Mouse (Mus musculus) retina, postnatal 7 days (tissue): ENCODE results near the gene Ugt1a6b.
"Not testable (repeated sequence)": the region's sequence is repeated elsewhere in the genome, so short reads cannot be mapped to it uniquely, and the experiment has no call there.

Experiments used
- DNase-seq: peaks from one replicate; pipeline ENCODE4 v3.0.0-alpha.2; 2012; ENCODE audit warnings: low read depth, low spot score

Gene Ugt1a6b

GRCm38 (mm10) chr1:88120550-88120949 lies 17.5 kb downstream of the Ugt1a6b start:
- not testable (repeated sequence) for DNase-seq

- not testable (repeated sequence) for DNase-seq
Observed at GRCm38 (mm10) chr1:88121521-88121920, 18.5 kb downstream of the Ugt1a6b start.

DNA sequence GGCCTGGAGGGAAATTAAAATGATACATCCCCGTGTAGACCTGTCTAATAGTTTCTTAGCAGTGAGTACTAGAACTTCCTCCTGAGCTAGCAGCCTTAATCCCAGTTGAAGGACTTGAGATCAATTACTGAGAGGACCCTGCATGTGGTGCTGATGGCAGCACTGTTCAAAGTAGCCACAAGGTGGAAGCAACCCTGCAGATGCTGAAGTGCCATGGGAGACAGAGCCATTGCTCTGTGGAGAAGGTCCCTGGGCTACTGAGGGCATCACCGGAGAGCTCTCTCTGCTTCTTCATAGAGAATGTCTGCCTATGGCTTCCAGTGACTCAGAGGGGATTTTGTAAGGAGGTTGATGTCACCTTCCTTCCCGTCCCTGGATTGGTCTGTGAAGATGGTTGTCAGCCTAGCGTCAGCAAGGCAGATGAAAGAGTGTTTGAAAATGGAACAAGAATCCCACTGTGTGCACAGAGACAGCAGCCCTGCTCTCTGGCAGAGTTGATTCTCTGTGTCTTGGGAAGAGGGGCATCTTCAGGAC lies 22.8 kb downstream of the Ugt1a6b start:
- DNase-seq, result not testable (repeated sequence)

- DNase-seq, result not testable (repeated sequence)
Observed at GRCm38 (mm10) chr1:88129091-88129490, 26.0 kb downstream of the Ugt1a6b start.

- DNase-seq, result not testable (repeated sequence)
Observed at GRCm38 (mm10) chr1:88130223-88130622, 27.2 kb downstream of the Ugt1a6b start.

DNA sequence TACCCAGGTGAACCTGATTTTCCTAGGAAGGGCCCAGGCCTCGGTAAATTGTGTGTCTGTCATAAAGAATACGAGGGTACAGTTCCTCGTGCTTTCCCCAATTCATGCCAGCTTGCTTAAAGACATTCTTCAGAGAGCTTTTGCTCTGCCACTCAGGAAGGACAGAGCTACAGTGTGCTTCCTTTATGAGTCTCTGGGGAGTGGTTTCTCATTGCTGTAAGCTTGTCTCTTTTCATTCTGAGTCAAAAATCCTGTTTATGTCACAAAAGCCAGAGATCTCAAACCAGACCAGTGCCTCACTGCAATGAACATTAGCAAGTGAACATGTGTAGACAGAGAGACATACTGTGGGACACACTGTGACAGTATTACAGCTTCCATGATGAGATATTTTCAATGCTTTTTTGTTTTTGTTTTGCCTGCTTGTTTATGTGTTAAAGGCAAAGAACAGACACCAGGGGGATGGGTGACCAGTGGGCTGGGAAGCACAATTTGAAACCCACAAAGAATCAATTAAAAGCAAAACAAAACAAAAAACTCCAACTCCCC lies 30.9 kb downstream of the Ugt1a6b start:
- no peak for DNase-seq

DNA sequence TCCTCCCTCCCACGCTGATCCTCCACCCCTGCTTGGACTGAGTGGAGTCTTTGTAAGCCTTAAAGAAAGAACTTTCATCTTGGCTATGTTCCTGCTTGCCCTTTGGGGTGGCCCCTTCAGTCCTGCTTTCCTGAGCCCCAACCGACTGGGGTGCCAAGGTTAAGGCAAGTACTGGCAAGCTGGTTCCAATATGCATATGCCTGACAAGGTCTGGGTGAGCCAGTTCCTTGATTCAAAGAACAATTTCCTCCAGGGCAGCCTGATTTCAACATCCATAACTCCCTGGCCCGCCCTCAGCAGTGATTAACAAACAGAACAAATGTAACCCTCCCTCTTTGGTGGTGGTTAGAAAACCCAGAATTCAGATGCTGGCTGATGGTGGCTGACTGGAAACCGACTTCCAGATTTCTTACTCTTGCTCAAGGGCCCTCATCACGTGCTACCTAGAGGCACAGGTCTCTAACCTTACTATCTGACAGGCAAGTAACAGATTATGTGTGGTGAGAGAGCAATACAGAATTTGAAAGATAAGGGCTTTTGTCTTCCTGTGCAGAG lies 31.5 kb downstream of the Ugt1a6b start, which contains the start of gene Ugt1a6a:
Gene Ugt1a6a, plus strand, starts transcription at position 353 of the 555 bp plus-strand sequence.
- not testable (repeated sequence) for DNase-seq

DNA sequence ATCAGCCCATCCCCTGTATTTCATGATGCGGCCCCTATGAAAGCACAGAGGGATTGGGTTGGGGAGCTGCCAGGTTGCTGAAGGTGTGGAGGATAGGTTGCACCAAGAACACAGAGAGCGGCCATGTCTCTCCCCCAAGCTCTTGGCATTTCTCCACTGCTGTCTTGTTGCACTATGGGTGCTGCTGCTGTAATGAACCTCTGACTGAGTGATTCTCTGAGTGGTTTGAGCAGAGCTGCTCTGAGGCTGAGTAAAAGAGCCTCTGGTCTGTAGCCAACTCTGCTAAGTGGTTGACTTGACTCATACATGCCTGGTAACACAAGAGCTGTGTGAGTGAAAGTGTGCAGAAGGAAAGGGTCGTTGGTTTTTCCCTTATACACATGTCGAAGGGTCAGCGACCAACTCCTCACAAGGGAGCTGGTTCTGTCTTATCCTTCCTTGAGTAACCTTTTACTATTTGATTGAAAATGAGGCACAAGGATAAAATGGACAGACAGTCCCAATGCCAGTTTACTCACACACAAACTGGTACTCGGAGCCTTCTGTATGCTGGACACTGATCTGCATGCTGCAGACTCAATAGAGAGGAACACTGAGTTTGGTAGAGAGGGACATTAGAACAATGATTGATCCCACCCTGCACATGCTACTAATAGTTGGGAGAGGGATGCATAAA lies 32.3 kb downstream of the Ugt1a6b start:
- not testable (repeated sequence) for DNase-seq

- DNase-seq, result no peak
Observed at GRCm38 (mm10) chr1:88136646-88137045, 33.6 kb downstream of the Ugt1a6b start.

- DNase-seq, result no peak
Observed at GRCm38 (mm10) chr1:88137264-88137663, 34.2 kb downstream of the Ugt1a6b start.

DNA sequence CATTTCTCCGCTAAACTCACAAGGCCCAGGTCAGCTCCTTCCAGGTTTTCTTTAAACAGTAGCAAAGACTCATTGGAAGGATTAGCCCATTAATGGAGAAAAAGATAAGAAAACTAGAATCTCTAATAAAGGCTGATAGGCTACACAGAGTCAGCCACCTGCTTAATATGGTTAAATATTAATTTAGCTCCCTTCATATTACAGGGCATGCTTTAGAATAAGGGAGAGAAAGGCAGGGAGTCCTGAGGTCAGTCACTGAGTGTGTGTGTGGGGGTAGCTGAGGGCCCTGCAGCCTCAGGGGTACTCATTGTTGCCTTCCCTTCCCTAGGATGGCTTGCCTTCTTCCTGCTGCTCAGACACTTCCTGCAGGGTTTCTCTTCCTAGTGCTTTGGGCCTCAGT lies 35.1 kb downstream of the Ugt1a6b start:
- no peak for DNase-seq

GRCm38 (mm10) chr1:88140492-88140891 lies 37.4 kb downstream of the Ugt1a6b start:
- DNase-seq, result not testable (repeated sequence)

DNA sequence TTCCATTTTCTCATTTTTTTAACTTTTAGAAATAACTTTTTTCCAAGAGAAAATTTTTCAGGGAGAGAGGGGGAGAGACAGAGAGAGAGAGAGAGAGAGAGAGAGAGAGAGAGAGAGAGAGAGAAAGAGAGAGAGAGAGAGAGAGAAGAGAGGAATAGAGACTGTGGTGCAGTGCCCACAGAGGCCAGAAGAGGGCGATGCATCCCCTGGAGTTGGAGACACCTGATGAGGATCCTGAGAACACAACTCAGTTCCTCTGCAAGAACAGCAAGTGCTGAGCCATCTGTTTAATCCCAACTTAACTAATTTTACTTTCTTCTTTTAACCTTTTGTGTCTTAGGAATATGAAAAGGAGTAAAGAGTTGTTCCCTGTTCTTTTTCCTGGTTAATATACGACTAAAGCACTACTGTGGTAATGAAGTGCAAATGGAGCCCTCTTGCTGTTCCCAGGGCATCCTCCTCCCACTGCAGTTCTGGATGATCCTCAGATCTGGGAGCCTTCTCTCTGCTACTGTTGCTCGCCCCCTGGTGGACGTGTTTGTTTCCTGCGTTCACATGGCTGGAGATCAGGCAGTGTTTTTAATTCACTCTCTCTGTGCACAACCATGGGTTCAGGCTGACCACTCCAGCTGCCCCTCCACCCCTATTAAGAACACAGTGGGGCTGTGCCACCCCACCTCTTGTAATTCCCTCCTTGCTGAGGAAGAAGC lies 41.1 kb downstream of the Ugt1a6b start:
- DNase-seq, result peak; percentile 9

- DNase-seq, result not testable (repeated sequence)
Observed at GRCm38 (mm10) chr1:88145278-88145677, 42.2 kb downstream of the Ugt1a6b start.

GRCm38 (mm10) chr1:88150133-88150532 lies 47.1 kb downstream of the Ugt1a6b start:
- DNase-seq, result not testable (repeated sequence)

- no peak for DNase-seq
Observed at GRCm38 (mm10) chr1:88158430-88158829, 55.4 kb downstream of the Ugt1a6b start.

GRCm38 (mm10) chr1:88165711-88166110 lies 62.7 kb downstream of the Ugt1a6b start, which contains the start of gene Ugt1a5:
Gene Ugt1a5 (plus strand): TSS chr1:88166012.
- DNase-seq, result no peak

DNA sequence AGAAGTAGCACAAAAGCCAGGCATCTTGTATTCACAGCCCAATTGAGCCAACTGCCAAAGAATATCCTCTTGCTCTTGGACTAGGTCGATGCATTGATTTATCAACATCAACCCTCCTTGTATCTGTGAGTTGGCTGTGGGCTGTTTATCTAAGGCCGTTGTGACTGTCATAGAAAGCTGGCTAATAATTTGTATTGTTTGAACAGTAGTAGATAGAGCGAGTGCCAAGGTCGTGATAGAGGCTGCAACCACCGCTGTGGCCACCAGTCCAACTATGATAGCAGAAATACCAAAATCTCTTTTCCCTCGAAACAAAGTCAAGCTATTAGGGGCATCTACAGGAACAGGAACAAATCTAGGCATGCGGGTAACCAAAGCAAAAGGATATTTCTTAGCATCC lies 69.1 kb downstream of the Ugt1a6b start:
- DNase-seq, result not testable (repeated sequence)

DNA sequence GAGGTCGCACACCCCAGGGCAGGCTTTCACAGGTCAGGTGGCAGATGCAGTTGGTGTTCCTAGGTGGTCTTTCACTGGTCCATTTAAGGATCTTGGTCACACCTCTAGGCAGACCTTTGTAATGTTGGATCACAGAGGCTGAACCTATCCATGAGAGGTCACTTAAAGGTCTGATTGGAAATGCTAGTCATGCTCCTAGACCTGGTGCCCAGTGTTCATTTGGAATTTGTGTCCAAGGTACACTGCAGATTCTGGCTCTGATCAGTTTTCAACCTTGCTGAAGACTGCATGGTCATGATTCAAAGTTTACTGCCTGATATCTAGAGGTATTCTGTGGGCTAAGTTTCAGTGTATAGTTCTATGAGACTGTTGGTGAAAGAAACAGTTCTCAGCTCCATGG lies 76.6 kb downstream of the Ugt1a6b start:
- DNase-seq, result no peak

DNA sequence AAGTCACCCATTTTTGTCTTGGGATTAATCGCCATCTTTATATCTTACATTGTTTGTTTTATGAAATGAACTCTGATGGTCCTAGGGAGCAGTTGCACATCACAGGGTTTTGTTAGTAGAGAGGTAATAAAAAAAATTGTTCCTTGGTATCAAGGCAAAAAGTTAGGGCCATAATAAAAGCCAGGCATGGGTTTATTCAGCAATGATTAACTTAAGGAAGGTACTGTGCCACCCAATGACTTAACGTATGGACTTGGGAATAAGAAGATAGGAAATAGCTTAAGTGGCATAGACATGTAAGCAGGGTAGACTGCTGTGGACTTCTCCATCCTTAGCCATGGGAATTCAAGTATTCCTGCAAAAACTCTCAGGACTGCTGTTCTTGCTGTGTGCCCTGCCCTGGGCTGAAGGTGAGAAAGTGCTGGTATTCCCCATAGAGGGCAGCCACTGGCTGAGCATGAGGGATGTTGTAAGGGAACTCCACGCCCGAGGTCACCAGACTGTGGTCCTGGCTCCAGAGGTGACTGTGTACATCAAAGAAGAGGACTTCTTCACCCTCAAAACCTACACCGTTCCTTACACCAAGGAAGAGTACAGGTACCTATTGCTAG lies 83.4 kb downstream of the Ugt1a6b start:
- no peak for DNase-seq

GRCm38 (mm10) chr1:88192136-88192535 lies 89.1 kb downstream of the Ugt1a6b start:
- no peak for DNase-seq

DNA sequence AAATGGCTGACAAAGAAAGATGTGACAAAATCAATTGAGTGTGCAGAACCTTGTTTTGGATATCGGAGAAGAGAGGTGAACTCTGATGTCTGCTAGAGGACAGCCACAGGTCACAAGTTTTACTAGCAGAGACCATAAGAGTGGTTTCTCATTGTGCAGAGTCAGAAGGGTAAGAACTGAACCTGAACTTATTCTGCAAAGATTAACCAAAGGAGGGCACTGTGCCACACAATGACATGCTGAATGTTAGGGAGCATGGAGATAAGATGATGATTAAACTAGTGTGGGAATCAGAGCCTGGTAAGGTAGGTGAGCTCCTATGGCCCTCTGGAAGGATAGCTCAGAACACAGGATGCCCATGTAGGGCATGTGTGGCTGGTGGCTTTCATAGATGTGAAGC lies 92.6 kb downstream of the Ugt1a6b start:
- DNase-seq, result no peak
